Mouse (Mus musculus): ENCODE data around the gene Mcub.
A peak's percentile ranks its signal among the peaks of the same experiment; 100 is the strongest.

The Mcub gene

GRCm38 (mm10) chr3:129893143-129893542, 76.9 kb downstream of the Mcub start:
- DNase-seq (ENCODE audit: low spot score), result no peak

- no peak for DNase-seq (ENCODE audit: low spot score)
Observed at GRCm38 (mm10) chr3:129892003-129892402, 78.0 kb downstream of the Mcub start.

GRCm38 (mm10) chr3:129887779-129888517, 82.1 kb downstream of the Mcub start:
- DNase-seq (ENCODE audit: low spot score), result no peak

- DNase-seq (ENCODE audit: low spot score), result no peak
Observed at GRCm38 (mm10) chr3:129886430-129886829, 83.6 kb downstream of the Mcub start.

- DNase-seq (ENCODE audit: low spot score), result no peak
Observed at GRCm38 (mm10) chr3:129885577-129885976, 84.4 kb downstream of the Mcub start.

- DNase-seq (ENCODE audit: low spot score), result no peak
Observed at GRCm38 (mm10) chr3:129880925-129881593, 88.9 kb downstream of the Mcub start.

GRCm38 (mm10) chr3:129879913-129880312, 90.1 kb downstream of the Mcub start:
- DNase-seq (ENCODE audit: low spot score), result no peak

GRCm38 (mm10) chr3:129879131-129879757, 90.8 kb downstream of the Mcub start:
- no peak for DNase-seq (ENCODE audit: low spot score)

- peak; percentile 89 for DNase-seq (ENCODE audit: low spot score)
Observed at GRCm38 (mm10) chr3:129878405-129879021, 91.5 kb downstream of the Mcub start, which contains the start of gene Pla2g12a. Gene Pla2g12a (plus strand): TSS chr3:129878606.

- no peak for DNase-seq (ENCODE audit: low spot score)
Observed at GRCm38 (mm10) chr3:129877327-129877726, 92.7 kb downstream of the Mcub start.
